10 mouse cellular contexts compared by ENCODE assay signal in genomic region chr3:24782784-24783461, GRCm38 (mm10).
A peak's percentile ranks its signal among the peaks of the same experiment; 100 is the strongest.
DNase-seq lines count a peak whose midpoint lies in the region; ATAC-seq lines count a peak whose summit lies in the region.
"Had no signal": no experiment of that assay in that cellular context is flagged by ENCODE, and none has a peak within 500 bp of the region (broad histone marks: within the 10 kb centered on the region; RNA-seq: fewer than 3 reads in every experiment).

No protein-coding gene starts in this region.

- no peak overlapping the region for H3K9ac ChIP-seq in heart, embryonic 13.5 days
- H3K9ac ChIP-seq in heart, embryonic 15.5 days, result no peak overlapping the region
- no peak overlapping the region for H3K9ac ChIP-seq in limb, embryonic 13.5 days

- WGBS in heart, embryonic 13.5 days, result 17% methylated on average over 10 of the region's 10 CpGs
- WGBS in heart, embryonic 15.5 days, result 14% methylated on average over 10 of the region's 10 CpGs
- 54% methylated on average over 10 of the region's 10 CpGs for WGBS in limb, embryonic 13.5 days

- peak overlapping the region; percentile 29; the same call in 1 of the 2 replicates for H3K27ac ChIP-seq in heart, embryonic 13.5 days (replicated peaks)
- peak overlapping the region; percentile 31 for H3K27ac ChIP-seq in heart, embryonic 15.5 days
- H3K27ac ChIP-seq in limb, embryonic 13.5 days, result peak overlapping the region; percentile 2; the same call in 1 of the 2 replicates

- H3K4me2 ChIP-seq in heart, embryonic 13.5 days, result peak overlapping the region; percentile 57
- peak overlapping the region; percentile 49 for H3K4me2 ChIP-seq in heart, embryonic 15.5 days
- H3K4me2 ChIP-seq in limb, embryonic 13.5 days (replicated peaks), result peak overlapping the region; percentile 27
- H3K4me2 ChIP-seq: midbrain, embryonic 11.5 days had no signal

- H3K4me1 ChIP-seq in heart, embryonic 13.5 days, result peaks cover 9% of the 10 kb centered on the region; the same call in 1 of the 2 replicates
- peaks cover 6% of the 10 kb centered on the region for H3K4me1 ChIP-seq in heart, embryonic 15.5 days (replicated peaks)
- peaks cover 4% of the 10 kb centered on the region; the same call in 1 of the 2 replicates for H3K4me1 ChIP-seq in limb, embryonic 13.5 days

- no peak for ATAC-seq in heart, embryonic 13.5 days (ENCODE audit: extremely low read depth, insufficient number of reproducible peaks, low FRiP score, low TSS enrichment)
- ATAC-seq in heart, embryonic 15.5 days (replicated peaks; ENCODE audit: insufficient number of reproducible peaks, insufficient read depth, low FRiP score, low read depth), result no peak
- peak; percentile 11; the same call in 1 of the 2 replicates for ATAC-seq in limb, embryonic 13.5 days (ENCODE audit: low FRiP score, low read depth)
- 0 out of 2 replicates have a peak, but pooled peaks have one; percentile 17 for ATAC-seq in monocyte, adult 5-6 weeks (replicated peaks; ENCODE audit: insufficient number of reproducible peaks, low FRiP score, low TSS enrichment, poor library complexity, severe bottlenecking)
- ATAC-seq: forebrain, embryonic 14.5 days had no signal

- DNase-seq in heart, postnatal 25 days (ENCODE audit: low spot score), result no peak
- DNase-seq in testis, postnatal 10 days (ENCODE audit: low spot score), result no peak
- DNase-seq in right cerebral cortex, postnatal 25 days, result no peak
- DNase-seq in adrenal gland, postnatal 25 days, result no peak

- no peaks in the 10 kb centered on the region for H3K9me3 ChIP-seq in heart, embryonic 13.5 days
- H3K9me3 ChIP-seq in heart, embryonic 15.5 days (replicated peaks), result no peaks in the 10 kb centered on the region
- no peaks in the 10 kb centered on the region for H3K9me3 ChIP-seq in limb, embryonic 13.5 days

- H3K4me3 ChIP-seq in heart, embryonic 13.5 days, result peak overlapping the region; percentile 29
- peak overlapping the region; percentile 26 for H3K4me3 ChIP-seq in heart, embryonic 15.5 days
- no peak overlapping the region for H3K4me3 ChIP-seq in limb, embryonic 13.5 days

- no peaks in the 10 kb centered on the region for H3K36me3 ChIP-seq in heart, embryonic 13.5 days
- H3K36me3 ChIP-seq in heart, embryonic 15.5 days, result no peaks in the 10 kb centered on the region
- H3K36me3 ChIP-seq in limb, embryonic 13.5 days, result no peaks in the 10 kb centered on the region

- no peaks in the 10 kb centered on the region for H3K27me3 ChIP-seq in heart, embryonic 13.5 days (replicated peaks)
- H3K27me3 ChIP-seq in heart, embryonic 15.5 days, result no peaks in the 10 kb centered on the region
- H3K27me3 ChIP-seq in limb, embryonic 13.5 days, result no peaks in the 10 kb centered on the region

- intact Hi-C loops in heart, postnatal 25 days (cut with DNase I), result no loop called here

Comparison
In these comparisons a context has a peak if more than half of its experiments do, and no peak if none do; other contexts are left out.
1. ATAC-seq: peak in limb, embryonic 13.5 days (single experiment) and monocyte, adult 5-6 weeks (single experiment); none in heart, embryonic 13.5 days (single experiment) and heart, embryonic 15.5 days (single experiment).
2. Peak in every context shown above with its lines, with median percentiles within 50 percentile points of each other: H3K27ac ChIP-seq and H3K4me2 ChIP-seq.